Mouse (Mus musculus) CH12.LX (cell line): ENCODE results near the gene Babam2. TPM values are rescaled to one million over a fixed set of nuclear protein-coding genes. Genes with fewer than 3 reads are reported as not detected.
"Not testable (repeated sequence)": the region's sequence is repeated elsewhere in the genome, so short reads cannot be mapped to it uniquely, and the experiment has no call there.

Source experiments
- DNase-seq: peaks from one replicate; pipeline ENCODE4 v3.0.0-alpha.2; 2013; ENCODE audit errors: extremely low read depth
- H3K27ac ChIP-seq: 2 replicates; pipeline ENCODE4 v1.5.1; 2012; ENCODE audit warnings: low read depth, mild to moderate bottlenecking, control low read depth, moderate library complexity; ENCODE audit not compliant: insufficient read depth
- H3K27me3 ChIP-seq: replicated peaks from 2 replicates; pipeline ENCODE3; 2012; ENCODE audit warnings: inconsistent platforms
- H3K36me3 ChIP-seq, 2 experiments: replicated peaks in 1 of 2; 2 replicates each; pipeline versions ENCODE3 to v1.6.1; 2012; ENCODE audit warnings: inconsistent platforms in 1 of 2, low read length in 1 of 2, mild to moderate bottlenecking in 1 of 2, mixed read lengths in 1 of 2, moderate library complexity in 1 of 2; ENCODE audit not compliant: control insufficient read depth in 1 of 2, insufficient read depth in 1 of 2
- H3K4me1 ChIP-seq, 2 experiments: 2 replicates each; pipeline ENCODE4 v1.6.1; 2012; ENCODE audit warnings: inconsistent platforms in 1 of 2, moderate library complexity in 1 of 2; ENCODE audit not compliant: insufficient read depth in 2 of 2, control insufficient read depth in 1 of 2
- H3K4me2 ChIP-seq: 2 replicates; pipeline ENCODE4 v1.6.1; 2012; ENCODE audit warnings: low read depth, mild to moderate bottlenecking, control low read depth; ENCODE audit not compliant: poor library complexity, insufficient read depth, severe bottlenecking
- H3K4me3 ChIP-seq, 3 experiments: fragments of 150-350 bp in 1 of 3; sonication (generic) in 1 of 3; replicated peaks in 1 of 3; 2 replicates each; pipeline versions ENCODE3 to v1.5.1; 2011 to 2012; ENCODE audit warnings: low read depth in 2 of 3, low read length in 2 of 3, mild to moderate bottlenecking in 2 of 3, moderate library complexity in 2 of 3, control low read depth in 1 of 3, improper control_type of control experiment in 1 of 3, inconsistent platforms in 1 of 3, mixed read lengths in 1 of 3; ENCODE audit not compliant: poor library complexity in 1 of 3
- H3K79me2 ChIP-seq: replicated peaks from 2 replicates; pipeline ENCODE4 v1.6.1; 2012; ENCODE audit warnings: mild to moderate bottlenecking, moderate library complexity; ENCODE audit not compliant: control insufficient read depth, poor library complexity, insufficient read depth, severe bottlenecking; ENCODE audit errors: extremely low read depth
- H3K9ac ChIP-seq: 2 replicates; pipeline ENCODE4 v1.6.1; 2012; ENCODE audit warnings: low read depth, mild to moderate bottlenecking, control low read depth, moderate library complexity; ENCODE audit not compliant: insufficient read depth
- H3K9me3 ChIP-seq: replicated peaks from 2 replicates; pipeline ENCODE3; 2012; ENCODE audit warnings: low read length, inconsistent platforms, mixed read lengths
- CTCF ChIP-seq, 2 experiments: IDR thresholded peaks in 1 of 2; conservative IDR thresholded peaks in 1 of 2; 2 replicates each; pipeline ENCODE4 v1.5.1; 2011 to 2012; ENCODE audit warnings: low read depth in 2 of 2, low read length in 2 of 2, improper control_type of control experiment in 1 of 2, inconsistent platforms in 1 of 2, mild to moderate bottlenecking in 1 of 2, moderate library complexity in 1 of 2
- E2F4 ChIP-seq: IDR thresholded peaks from 2 replicates; pipeline ENCODE4 v1.6.1; 2011; ENCODE audit warnings: low read depth, low read length, improper control_type of control experiment; ENCODE audit not compliant: insufficient replicate concordance
- ELF1 ChIP-seq: IDR thresholded peaks from 2 replicates; pipeline ENCODE4 v1.6.1; 2014; ENCODE audit warnings: low read depth, mild to moderate bottlenecking, inconsistent platforms, low read length, improper control_type of control experiment
- ETS1 ChIP-seq: conservative IDR thresholded peaks from 2 replicates; pipeline ENCODE4 v1.6.1; 2012; ENCODE audit warnings: low read depth, mild to moderate bottlenecking, inconsistent platforms, low read length, improper control_type of control experiment, moderate library complexity
- GABPA ChIP-seq: IDR thresholded peaks from 2 replicates; pipeline ENCODE4 v1.6.1; 2012; ENCODE audit warnings: low read depth, low read length, improper control_type of control experiment, inconsistent platforms; ENCODE audit not compliant: insufficient replicate concordance
- HCFC1 ChIP-seq: IDR thresholded peaks from 2 replicates; pipeline ENCODE4 v1.6.1; 2012; ENCODE audit warnings: low read depth, mild to moderate bottlenecking, inconsistent platforms, low read length, improper control_type of control experiment
- IRF4 ChIP-seq: IDR thresholded peaks from 2 replicates; pipeline ENCODE4 v1.6.1; 2014; ENCODE audit warnings: low read depth, mild to moderate bottlenecking, inconsistent platforms, low read length, improper control_type of control experiment
- JUN ChIP-seq: IDR thresholded peaks from 2 replicates; pipeline ENCODE4 v1.6.1; 2011; ENCODE audit warnings: low read depth, mild to moderate bottlenecking, low read length, improper control_type of control experiment, moderate library complexity; ENCODE audit not compliant: insufficient read depth
- KAT2A ChIP-seq: IDR thresholded peaks from 2 replicates; pipeline ENCODE4 v1.6.1; 2012; ENCODE audit warnings: low read length, improper control_type of control experiment, inconsistent platforms; ENCODE audit not compliant: insufficient replicate concordance
- MYC ChIP-seq: IDR thresholded peaks from 2 replicates; pipeline ENCODE4 v1.6.1; 2011; ENCODE audit warnings: low read depth, mild to moderate bottlenecking, improper control_type of control experiment, low read length
- NRF1 ChIP-seq: IDR thresholded peaks from 2 replicates; pipeline ENCODE4 v1.6.1; 2014; ENCODE audit warnings: low read depth, mild to moderate bottlenecking, inconsistent platforms, low read length, improper control_type of control experiment, moderate library complexity
- POLR2A ChIP-seq: IDR thresholded peaks from 2 replicates; pipeline ENCODE4 v1.6.1; 2011; ENCODE audit warnings: low read depth, mild to moderate bottlenecking, improper control_type of control experiment, low read length
- RAD21 ChIP-seq: IDR thresholded peaks from 2 replicates; pipeline ENCODE4 v1.6.1; 2011; ENCODE audit warnings: low read depth, mild to moderate bottlenecking, low read length, improper control_type of control experiment, moderate library complexity
- RCOR1 ChIP-seq: conservative IDR thresholded peaks from 2 replicates; pipeline ENCODE4 v1.6.1; 2012; ENCODE audit warnings: low read depth, mild to moderate bottlenecking, inconsistent platforms, low read length, improper control_type of control experiment
- SIN3A ChIP-seq: IDR thresholded peaks from 2 replicates; pipeline ENCODE4 v1.6.1; 2012; ENCODE audit warnings: low read length, improper control_type of control experiment, inconsistent platforms
- SMC3 ChIP-seq: IDR thresholded peaks from 2 replicates; pipeline ENCODE4 v1.6.1; 2011; ENCODE audit warnings: low read depth, low read length, improper control_type of control experiment
- TBP ChIP-seq: conservative IDR thresholded peaks from 2 replicates; pipeline ENCODE4 v1.6.1; 2011; ENCODE audit warnings: low read depth, low read length, improper control_type of control experiment
- UBTF ChIP-seq: IDR thresholded peaks from 2 replicates; pipeline ENCODE4 v1.6.1; 2012; ENCODE audit warnings: low read depth, mild to moderate bottlenecking, inconsistent platforms, low read length, improper control_type of control experiment, moderate library complexity
- USF1 ChIP-seq: IDR thresholded peaks from 2 replicates; pipeline ENCODE4 v1.6.1; 2014; ENCODE audit warnings: low read depth, mild to moderate bottlenecking, inconsistent platforms, low read length, improper control_type of control experiment
- USF2 ChIP-seq: conservative IDR thresholded peaks from 2 replicates; pipeline ENCODE4 v1.6.1; 2011; ENCODE audit warnings: low read depth, low read length, improper control_type of control experiment
- ZC3H11A ChIP-seq: IDR thresholded peaks from 2 replicates; pipeline ENCODE4 v1.6.1; 2012; ENCODE audit warnings: low read depth, mild to moderate bottlenecking, inconsistent platforms, low read length, improper control_type of control experiment
- ZMIZ1 ChIP-seq: IDR thresholded peaks from 2 replicates; pipeline ENCODE4 v1.6.1; 2012; ENCODE audit warnings: low read depth, mild to moderate bottlenecking, inconsistent platforms, low read length, improper control_type of control experiment
- dilution Hi-C: fragments of 300-500 bp; cut with MboI; formaldehyde crosslinking; loops from 2 replicates; pipeline ENCODE4 v1.14.3; 2020; ENCODE audit warnings: low sequenced_read_pairs; ENCODE audit not compliant: extremely low pct_unique_long_range_greater_than_20kb, extremely low pct_ligation_motif_present
- in situ Hi-C: fragments of 300-500 bp; cut with MboI; formaldehyde crosslinking; loops from 3 replicates; pipeline ENCODE4 v1.14.3; 2019; ENCODE audit warnings: low sequenced_read_pairs, low pct_ligation_motif_present, low pct_unique_long_range_greater_than_20kb, mixed read lengths
- polyA plus RNA-seq: library from polyadenylated mRNA; unstranded; fragments of >175 nt; gene quantifications from 2 replicates; pipeline ENCODE4 v1.2.1, GENCODE M21; 2012; ENCODE audit warnings: low read depth; ENCODE audit not compliant: insufficient read length
- total RNA-seq, 2 experiments: library from RNA; depleted of rRNA; stranded (reverse); fragments of 300-350 nt in 1 of 2; fragments of >200 nt in 1 of 2; gene quantifications; 2 replicates each; pipeline ENCODE4 v1.2.3; 2012 to 2014

Babam2 gene
- total and polyA plus RNA-seq, 3 experiments: 38.2 to 78.0 (median 39.8) TPM

DNA sequence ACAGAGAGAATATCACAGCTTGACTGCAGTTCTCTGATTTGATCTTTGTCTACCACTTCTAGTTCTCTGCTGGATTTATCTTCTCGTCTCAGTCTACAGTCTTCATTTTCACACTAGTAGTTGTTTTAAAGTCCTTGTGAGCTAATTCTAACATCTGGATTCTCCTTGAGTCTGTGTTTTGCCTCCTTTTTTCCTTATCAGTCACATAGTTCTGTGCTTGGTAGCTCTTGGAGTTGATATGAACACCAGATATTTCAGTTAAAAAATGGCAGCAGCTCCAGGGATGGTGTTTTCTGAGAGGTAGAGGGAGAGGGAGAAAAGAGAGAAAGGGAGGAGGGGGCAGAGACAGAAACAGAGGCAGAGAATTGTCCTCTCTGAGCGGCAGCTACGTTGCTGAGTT lies 97.9 kb downstream of the Babam2 start:
- Histone ChIP-seq H3K4me1 (peaks cover 0 to 11% of the 10 kb centered on the region in 2 experiments; a peak in 1 of 4 replicates), H3K4me3 (no peak overlapping the region), H3K79me2 (no peaks in the 10 kb centered on the region), H3K36me3 (peaks cover 0 to 2% of the 10 kb centered on the region in 2 experiments), H3K27me3 (no peaks in the 10 kb centered on the region), H3K27ac (no peak overlapping the region), H3K9ac (no peak overlapping the region), H3K4me2 (no peak overlapping the region), H3K9me3 (no peaks in the 10 kb centered on the region)
- no peak for DNase-seq
- dilution Hi-C loops: no loop called here
- TF ChIP-seq USF1 (no peak), JUN (no peak), UBTF (no peak), CTCF (conservative IDR thresholded peaks at IDR 0.05 in 1 of 2, IDR thresholded peaks at IDR 0.05 in 1 of 2; ENCODE audit: low read depth in 2 of 2, low read length in 2 of 2) (no peak), IRF4 (no peak), TBP (no peak), MYC (no peak), HCFC1 (no peak), ELF1 (no peak), ETS1 (no peak), POLR2A (no peak), ZC3H11A (no peak), ZMIZ1 (no peak), NRF1 (no peak), E2F4 (no peak), SIN3A (no peak), GABPA (no peak), USF2 (no peak), KAT2A (no peak)
- in situ Hi-C loops: no loop called here

DNA sequence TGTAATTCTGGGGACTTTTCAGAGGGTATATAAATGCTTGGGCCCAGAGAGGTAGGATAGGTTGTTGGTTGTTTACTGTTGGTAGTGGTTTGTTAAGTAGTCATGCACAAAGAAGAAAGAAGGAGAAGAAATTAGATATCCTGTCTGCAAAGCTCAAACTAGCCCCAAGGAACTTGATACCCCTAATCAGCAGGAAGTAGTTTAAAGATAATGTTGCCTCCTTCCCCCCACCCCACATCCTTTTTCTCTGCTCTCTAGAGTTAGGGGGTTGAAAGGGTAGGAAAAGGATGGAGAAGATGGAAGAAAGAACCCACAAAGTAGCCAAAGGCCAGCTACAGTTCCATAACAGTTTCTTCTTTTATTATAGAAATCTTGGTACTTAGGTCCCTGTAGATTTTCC lies 99.5 kb downstream of the Babam2 start:
- Histone ChIP-seq H3K27ac (no peak overlapping the region), H3K4me2 (no peak overlapping the region), H3K4me1 (peaks cover 0 to 11% of the 10 kb centered on the region in 2 experiments; a peak in 1 of 4 replicates), H3K27me3 (no peaks in the 10 kb centered on the region), H3K4me3 (no peak overlapping the region), H3K36me3 (peaks cover 0 to 3% of the 10 kb centered on the region in 2 experiments), H3K79me2 (no peaks in the 10 kb centered on the region), H3K9ac (no peak overlapping the region), H3K9me3 (no peaks in the 10 kb centered on the region)
- in situ Hi-C loops: no loop called here
- no peak for DNase-seq
- dilution Hi-C loops: no loop called here
- TF ChIP-seq RAD21: no peak
- no peak for TF ChIP-seq USF1
- no peak for TF ChIP-seq SMC3
- TF ChIP-seq NRF1: no peak
- TF ChIP-seq RCOR1: no peak
- TF ChIP-seq ETS1: no peak
- TF ChIP-seq ELF1: no peak
- TF ChIP-seq ZC3H11A: no peak
- TF ChIP-seq KAT2A: no peak

DNA sequence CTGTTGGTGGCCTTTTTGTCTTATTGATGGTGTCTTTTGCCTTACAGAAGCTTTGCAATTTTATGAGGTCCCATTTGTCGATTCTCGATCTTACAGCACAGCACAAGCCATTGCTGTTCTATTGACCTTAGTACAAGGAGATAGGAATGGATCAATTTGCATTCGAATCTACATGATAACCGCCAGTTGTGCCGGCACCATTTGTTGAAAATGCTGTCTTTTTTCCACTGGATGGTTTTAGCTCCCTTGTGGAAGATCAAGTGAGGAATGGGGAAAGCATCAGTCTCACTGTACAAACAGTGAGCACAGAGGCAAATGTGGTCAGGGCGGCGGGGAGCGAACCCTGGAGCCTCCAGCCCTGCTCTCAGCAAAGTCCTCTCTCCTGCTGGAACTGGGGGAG lies 106.7 kb downstream of the Babam2 start:
- not testable (repeated sequence) for H3K4me3 ChIP-seq

More for the DNA sequence above, 106.7 kb downstream of the Babam2 start:
- H3K4me1 ChIP-seq, dilution Hi-C loops, H3K4me2 ChIP-seq, H3K36me3 ChIP-seq, H3K9ac ChIP-seq, in situ Hi-C loops, H3K9me3 ChIP-seq, H3K27me3 ChIP-seq, DNase-seq, H3K27ac ChIP-seq, H3K79me2 ChIP-seq: not testable (repeated sequence)
